Mouse (Mus musculus) small intestine, adult 2 months (tissue): ENCODE data around the gene Pamr1.

Source experiments
- CTCF ChIP-seq: fragments of 200-500 bp; IDR thresholded peaks from 2 replicates; pipeline ENCODE4 v1.5.1; 2012; ENCODE audit warnings: low read depth, mild to moderate bottlenecking, control low read depth, inconsistent platforms, low read length, moderate library complexity, mixed read lengths; ENCODE audit not compliant: insufficient replicate concordance, insufficient read length; ENCODE audit errors: extremely low read depth
- POLR2A ChIP-seq: fragments of 200-500 bp; IDR thresholded peaks from 2 replicates; pipeline ENCODE4 v1.6.1; 2012; ENCODE audit warnings: low read depth, mild to moderate bottlenecking, control low read depth, inconsistent platforms, low read length, moderate library complexity

GRCm38 (mm10) chr2:102635523-102636060 is 85.8 kb downstream of the Pamr1 start:
- TF ChIP-seq CTCF, result no peak
- no peak for TF ChIP-seq POLR2A
